Mouse (Mus musculus) adrenal gland, adult 10 weeks (tissue): ENCODE data around the gene Abcc8. TPM values are rescaled to one million over a fixed set of nuclear protein-coding genes. Genes with fewer than 3 reads are reported as not detected.

Experiments
- polyA plus RNA-seq: library from polyadenylated mRNA; stranded (reverse); fragments of 350-450 nt; fragmentation: Illumina TruSeq; extraction: RNeasy Lipid Tissue Mini Kit (QIAGEN cat#74804); gene quantifications from one replicate; pipeline ENCODE4 v1.2.3, GENCODE M21; 2014; ENCODE audit warnings: low read depth, low replicate concordance

The Abcc8 gene
- not detected for polyA plus RNA-seq

DNA sequence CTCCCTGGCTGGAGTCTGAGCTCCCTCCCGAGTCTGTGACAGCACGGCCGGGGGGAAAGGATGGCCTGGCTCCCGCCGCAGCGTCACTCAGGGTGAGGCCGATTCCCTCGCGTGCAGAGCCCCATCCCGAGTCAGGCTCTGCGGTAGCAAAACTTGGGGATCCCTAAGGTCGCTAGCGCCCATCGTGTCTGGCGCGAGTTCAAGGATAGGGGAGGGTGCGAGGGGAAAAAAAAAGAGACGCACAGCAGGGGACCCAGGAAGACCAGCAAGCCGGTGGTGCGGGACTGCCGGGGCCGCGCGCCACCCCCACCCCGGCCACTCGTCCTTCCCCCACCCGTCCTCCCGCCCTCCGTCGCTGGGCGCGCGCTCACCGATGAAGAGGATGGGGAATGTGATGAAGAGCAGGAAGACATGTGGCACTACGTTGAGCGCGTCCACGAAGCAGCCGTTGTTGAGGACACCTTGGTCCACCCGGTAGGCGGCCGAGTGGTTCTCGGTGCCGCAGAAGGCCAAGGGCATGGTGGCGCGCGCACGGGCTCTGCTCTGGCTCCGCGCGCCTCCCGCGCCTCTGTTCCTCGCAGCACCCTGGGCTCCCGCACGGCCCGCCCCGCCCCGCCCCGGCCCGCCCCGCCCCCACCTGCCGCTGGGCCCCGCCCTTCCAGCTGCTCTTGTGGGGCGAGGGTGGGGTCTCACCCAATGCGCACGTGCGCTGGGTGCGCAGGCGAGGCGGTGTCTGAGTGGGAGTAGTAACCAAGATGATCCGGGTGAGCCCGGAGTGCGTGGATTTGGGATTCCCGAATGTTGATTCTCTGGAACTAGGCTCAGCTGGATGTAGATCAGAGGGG lies at the start of gene Abcc8:
Abcc8 (minus strand) TSS at position 603 of the 845 bp plus-strand sequence.

DNA sequence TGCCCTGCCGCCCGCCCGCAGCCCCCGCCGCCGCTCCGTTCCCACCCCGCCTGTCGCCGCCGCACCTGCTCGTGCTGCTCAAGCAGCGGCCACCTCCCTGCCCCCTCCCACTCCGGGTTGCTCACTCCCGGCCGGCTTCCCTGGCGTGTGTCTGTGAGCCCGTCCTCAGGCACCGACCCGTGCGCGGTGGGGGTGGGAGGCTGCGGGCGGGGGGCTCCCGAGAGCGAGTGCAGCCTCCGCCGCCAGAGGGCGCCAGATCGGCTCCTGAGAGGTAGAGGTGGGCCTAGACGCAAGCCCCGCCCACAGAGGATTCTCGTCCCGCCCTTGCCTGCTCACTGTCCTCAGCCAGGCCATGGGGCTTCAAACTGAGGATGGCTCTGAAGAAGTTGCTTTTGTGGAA lies 79.3 kb downstream of the Abcc8 start, which contains the start of gene Kcnj11:
Kcnj11 (minus strand) TSS at position 202 of the 400 bp plus-strand sequence.

Other genes starting within 250 kb of the Abcc8 start
- not detected for gene Abcc6, start 149.7 kb downstream of the Abcc8 start, polyA plus RNA-seq
- 5.0 TPM for gene Nomo1, start 146.3 kb downstream of the Abcc8 start, polyA plus RNA-seq
- gene Kcnj11, start 79.3 kb downstream of the Abcc8 start, polyA plus RNA-seq, result not detected
- gene Ush1c, start 58.5 kb upstream of the Abcc8 start, polyA plus RNA-seq, result not detected
- not detected for gene Otog, start 61.0 kb upstream of the Abcc8 start, polyA plus RNA-seq
- not detected for gene Myod1, start 196.4 kb upstream of the Abcc8 start, polyA plus RNA-seq
- 0.17 TPM for gene Kcnc1, start 216.5 kb upstream of the Abcc8 start, polyA plus RNA-seq